Mouse (Mus musculus): ENCODE results near the gene Hoxd3.

The Hoxd3 gene

GRCm38 (mm10) chr2:74747661-74748141, 36.0 kb downstream of the Hoxd3 start:
- DNase-seq: no peak

GRCm38 (mm10) chr2:74748436-74748995, 36.8 kb downstream of the Hoxd3 start:
- DNase-seq: no peak

- peak; percentile 48 for DNase-seq
Measured at GRCm38 (mm10) chr2:74749337-74750121, 37.8 kb downstream of the Hoxd3 start.

GRCm38 (mm10) chr2:74750731-74751250, 39.1 kb downstream of the Hoxd3 start:
- no peak for DNase-seq

- DNase-seq: no peak
Measured at GRCm38 (mm10) chr2:74751861-74752260, 40.1 kb downstream of the Hoxd3 start.

GRCm38 (mm10) chr2:74752431-74753174, 40.9 kb downstream of the Hoxd3 start:
- DNase-seq: no peak

GRCm38 (mm10) chr2:74753175-74753523, 41.4 kb downstream of the Hoxd3 start:
- no peak for DNase-seq

GRCm38 (mm10) chr2:74753711-74754110, 42.0 kb downstream of the Hoxd3 start:
- no peak for DNase-seq

GRCm38 (mm10) chr2:74760146-74760545, 48.4 kb downstream of the Hoxd3 start:
- no peak for DNase-seq

GRCm38 (mm10) chr2:74761941-74762340, 50.2 kb downstream of the Hoxd3 start:
- no peak for DNase-seq

GRCm38 (mm10) chr2:74762522-74763244, 51.0 kb downstream of the Hoxd3 start, which contains the start of gene Hoxd1:
Gene Hoxd1 (plus strand): TSS chr2:74762980.
- DNase-seq: peak; percentile 5

- no peak for DNase-seq
Measured at GRCm38 (mm10) chr2:74763245-74763735, 51.6 kb downstream of the Hoxd3 start.

- no peak for DNase-seq
Measured at GRCm38 (mm10) chr2:74763976-74764375, 52.2 kb downstream of the Hoxd3 start.

- DNase-seq: no peak
Measured at GRCm38 (mm10) chr2:74774359-74774758, 62.6 kb downstream of the Hoxd3 start.

GRCm38 (mm10) chr2:74777536-74778275, 66.0 kb downstream of the Hoxd3 start:
- DNase-seq: no peak

GRCm38 (mm10) chr2:74781386-74781785, 69.7 kb downstream of the Hoxd3 start:
- DNase-seq: no peak

- no peak for DNase-seq
Measured at GRCm38 (mm10) chr2:74795531-74795930, 83.8 kb downstream of the Hoxd3 start.

Measured in thymus, postnatal 14 days (tissue).